Mouse (Mus musculus) heart, postnatal 10 days (tissue): ENCODE data around the gene Olfr1301. TPM values are rescaled to one million over a fixed set of nuclear protein-coding genes. Genes with fewer than 3 reads are reported as not detected.

ENCODE experiments used
- DNase-seq, 2 experiments: peaks; one replicate each; pipeline ENCODE4 v3.0.0; 2021
- intact Hi-C: fragments of 180-260 bp; cut with DNase I; formaldehyde crosslinking; loops from one replicate; pipeline ENCODE4 v1.15.1; 2025
- total RNA-seq, 2 experiments: library from RNA; stranded (reverse); gene quantifications; 2 replicates each; pipeline ENCODE4 v1.2.3; 2021

Olfr1301 gene
- not detected for total RNA-seq

DNA sequence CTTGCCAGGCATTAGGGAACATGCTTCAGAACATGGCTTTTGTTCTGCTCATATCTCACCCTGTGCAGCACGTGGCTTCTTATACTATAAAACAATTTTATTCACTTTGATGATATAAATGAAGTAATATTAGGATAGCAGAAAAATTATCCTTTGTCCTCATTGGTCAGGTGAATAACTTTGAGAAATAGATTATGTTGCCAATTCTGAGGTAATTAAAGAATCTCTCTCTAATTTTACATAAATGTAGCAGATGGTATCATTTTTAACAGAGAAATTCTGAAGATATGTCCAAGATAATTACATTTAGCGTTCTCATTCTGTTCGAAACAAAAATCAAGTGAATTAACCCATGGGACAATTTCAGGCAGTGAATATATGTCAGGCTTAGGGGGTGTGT lies at the start of gene Olfr1301:
Olfr1301 (plus strand) TSS at position 301 of the 400 bp plus-strand sequence.
- no peak for DNase-seq
- intact Hi-C loops, result no loop called here

DNA sequence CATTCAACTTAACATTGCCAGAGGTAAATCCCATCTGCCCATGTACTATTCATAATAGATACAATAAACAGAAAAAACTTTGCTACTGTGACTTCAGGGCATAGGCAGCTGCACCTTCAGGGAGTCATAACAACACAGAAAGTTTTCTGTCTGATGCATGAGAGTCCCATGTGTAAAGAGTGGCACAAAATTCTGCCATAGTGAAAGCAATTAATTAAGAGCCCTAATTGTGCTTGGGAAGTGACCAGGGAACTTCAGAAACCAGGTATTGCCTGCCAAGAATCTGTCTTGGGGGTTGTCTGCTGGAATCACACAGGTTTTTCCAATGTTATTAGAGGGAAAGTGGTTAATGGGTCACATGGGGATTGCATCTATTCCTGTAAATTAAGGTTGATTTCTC lies 24.1 kb upstream of the Olfr1301 start:
- DNase-seq, result no peak
- intact Hi-C loops, result no loop called here

DNA sequence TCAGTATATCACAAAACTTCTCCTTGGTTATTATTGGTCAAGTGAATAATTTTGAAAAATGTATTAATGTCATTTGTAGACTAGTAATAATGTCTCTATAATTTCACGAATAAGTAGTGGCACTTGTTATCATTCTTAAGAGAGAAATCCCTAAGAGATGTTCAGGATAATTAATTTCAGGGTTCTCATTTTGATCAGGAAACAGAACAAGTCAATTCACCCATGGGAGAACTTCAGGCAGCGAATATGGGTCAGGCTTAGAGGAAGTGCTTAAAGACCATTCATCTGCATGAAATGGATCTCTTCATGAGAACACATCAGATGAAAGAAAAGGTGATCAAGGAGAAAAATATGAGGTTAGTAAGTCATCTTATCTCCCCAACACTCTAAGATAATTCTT lies 26.3 kb downstream of the Olfr1301 start, which contains the start of gene Olfr1302:
Olfr1302 (plus strand) TSS at position 301 of the 400 bp plus-strand sequence.
- intact Hi-C loops, result no loop called here
- no peak for DNase-seq

Other genes starting within 250 kb of the Olfr1301 start
- not detected for gene Olfr1293-ps, start 225.8 kb upstream of the Olfr1301 start, total RNA-seq
- gene Olfr1294, start 210.7 kb upstream of the Olfr1301 start, total RNA-seq, result not detected
- not detected for gene Olfr1295, start 181.3 kb upstream of the Olfr1301 start, total RNA-seq
- not detected for gene Olfr1297, start 124.5 kb upstream of the Olfr1301 start, total RNA-seq
- not detected for gene Olfr1298, start 101.8 kb upstream of the Olfr1301 start, total RNA-seq
- not detected for gene Olfr1299, start 89.6 kb upstream of the Olfr1301 start, total RNA-seq
- gene Olfr1302, start 26.4 kb downstream of the Olfr1301 start, total RNA-seq, result not detected
- not detected for gene Olfr1303, start 69.3 kb downstream of the Olfr1301 start, total RNA-seq
- gene Olfr1305, start 126.1 kb downstream of the Olfr1301 start, total RNA-seq, result not detected
- gene Olfr1306, start 165.3 kb downstream of the Olfr1301 start, total RNA-seq, result not detected
- under 1 TPM in 1 of 2 experiments, not detected in 1; 0.02 TPM for gene Olfr1307, start 198.4 kb downstream of the Olfr1301 start, total RNA-seq
- not detected for gene Olfr1308, start 213.9 kb downstream of the Olfr1301 start, total RNA-seq
- not detected for gene Olfr1309, start 239.3 kb downstream of the Olfr1301 start, total RNA-seq